Mouse (Mus musculus) olfactory bulb, adult 2 months (tissue): ENCODE results near the gene Olfr1181. TPM values are rescaled to one million over a fixed set of nuclear protein-coding genes. Genes with fewer than 3 reads are reported as not detected.
"Not testable (repeated sequence)": the region's sequence is repeated elsewhere in the genome, so short reads cannot be mapped to it uniquely, and the experiment has no call there.

Experiments
- H3K27ac ChIP-seq: fragments of 200-500 bp; 2 replicates; pipeline ENCODE4 v1.5.1; 2012; ENCODE audit warnings: low read depth, low read length; ENCODE audit not compliant: insufficient read depth
- H3K4me1 ChIP-seq: fragments of 200-500 bp; 2 replicates; pipeline ENCODE4 v1.6.1; 2012; ENCODE audit warnings: low read length; ENCODE audit not compliant: control insufficient read depth, insufficient read depth
- H3K4me3 ChIP-seq: fragments of 200-500 bp; 2 replicates; pipeline ENCODE4 v1.5.1; 2012; ENCODE audit warnings: mild to moderate bottlenecking, low read depth, low read length, moderate library complexity; ENCODE audit not compliant: insufficient read depth
- CTCF ChIP-seq: fragments of 200-500 bp; IDR thresholded peaks from 2 replicates; pipeline ENCODE4 v1.5.1; 2012; ENCODE audit warnings: low read depth, mild to moderate bottlenecking, low read length, moderate library complexity; ENCODE audit not compliant: insufficient read depth
- POLR2A ChIP-seq: fragments of 200-500 bp; IDR thresholded peaks from 2 replicates; pipeline ENCODE4 v1.6.1; 2012; ENCODE audit warnings: mild to moderate bottlenecking, low read depth, low read length, moderate library complexity; ENCODE audit not compliant: insufficient read depth
- WGBS: fragments of 180-500 bp; shearing (Covaris S2); methylation state at CpG from one replicate; pipeline ENCODE4 v1.1.7; 2018; 5-methylcytosine and 5-hydroxymethylcytosine counted together
- polyA plus RNA-seq: library from polyadenylated mRNA; stranded (reverse); fragments of >200 nt; gene quantifications from 2 replicates; pipeline ENCODE4 v1.2.4, GENCODE M21; 2012; ENCODE audit warnings: low replicate concordance; ENCODE audit not compliant: missing spikeins, insufficient read depth, insufficient read length

Olfr1181 gene
- polyA plus RNA-seq, result not detected in 2 replicates

DNA sequence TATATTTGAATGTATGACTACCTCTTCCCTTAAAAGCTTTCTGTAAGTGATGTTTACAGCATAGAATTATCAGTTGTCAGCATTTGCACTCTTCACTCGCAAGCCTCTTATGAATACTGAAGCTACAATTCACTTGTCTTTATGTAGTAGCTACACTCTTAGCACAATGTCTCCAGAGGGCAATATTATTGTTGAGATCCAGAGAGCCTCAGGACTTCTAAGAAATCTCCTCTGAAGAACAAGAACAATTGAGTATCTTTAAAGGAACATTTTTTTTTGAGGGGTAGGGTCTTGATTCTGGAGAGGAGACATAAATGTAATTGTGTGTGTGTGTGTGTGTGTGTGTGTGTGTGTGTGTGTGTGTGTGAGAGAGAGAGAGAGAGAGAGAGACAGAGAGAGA lies at the start of gene Olfr1181:
Gene Olfr1181, minus strand, starts transcription at position 101 of the 400 bp plus-strand sequence.
- Histone ChIP-seq H3K4me1 (no peaks in the 10 kb centered on the region), H3K27ac (no peak within 1 kb of the TSS), H3K4me3 (no peak within 1 kb of the TSS)
- TF ChIP-seq CTCF, result no peak
- TF ChIP-seq POLR2A, result no peak
- 85% methylated on average over 1 of the region's 1 CpGs for WGBS

DNA sequence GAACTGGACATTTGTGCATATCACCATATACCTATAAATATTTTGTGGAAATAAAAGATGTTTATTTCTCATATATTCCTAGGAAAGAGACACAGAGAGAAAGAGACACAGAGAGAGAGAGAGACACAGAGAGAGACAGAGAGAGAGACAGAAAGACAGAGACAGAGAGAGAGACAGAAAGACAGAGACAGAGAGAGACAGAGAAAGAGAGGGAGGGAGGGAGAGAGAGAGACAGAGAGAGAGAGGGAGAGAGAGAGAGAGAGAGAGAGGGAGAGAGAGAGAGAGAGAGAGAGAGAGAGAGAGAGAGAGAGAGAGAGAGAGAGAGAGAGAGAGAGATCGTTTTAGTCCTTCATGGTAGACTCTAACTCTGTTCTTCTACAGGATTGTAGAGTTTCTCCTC lies 28.6 kb upstream of the Olfr1181 start, which contains the start of gene Olfr1183:
Gene Olfr1183, plus strand, starts transcription at position 301 of the 400 bp plus-strand sequence.
- not testable (repeated sequence) for H3K4me1 ChIP-seq, H3K4me3 ChIP-seq, H3K27ac ChIP-seq
- 54% methylated on average over 1 of the region's 1 CpGs for WGBS

- Histone ChIP-seq H3K27ac (no peak within 1 kb of the TSS), H3K4me1 (no peaks in the 10 kb centered on the region), H3K4me3 (no peak within 1 kb of the TSS)
- 93% methylated on average over 1 of the region's 1 CpGs for WGBS
- TF ChIP-seq CTCF (no peak), POLR2A (no peak)
Measured at GRCm38 (mm10) chr2:88449031-88449430, 23.1 kb upstream of the Olfr1181 start, which contains the start of gene Gm13757. Gm13757 (minus strand) TSS chr2:88449131.

DNA sequence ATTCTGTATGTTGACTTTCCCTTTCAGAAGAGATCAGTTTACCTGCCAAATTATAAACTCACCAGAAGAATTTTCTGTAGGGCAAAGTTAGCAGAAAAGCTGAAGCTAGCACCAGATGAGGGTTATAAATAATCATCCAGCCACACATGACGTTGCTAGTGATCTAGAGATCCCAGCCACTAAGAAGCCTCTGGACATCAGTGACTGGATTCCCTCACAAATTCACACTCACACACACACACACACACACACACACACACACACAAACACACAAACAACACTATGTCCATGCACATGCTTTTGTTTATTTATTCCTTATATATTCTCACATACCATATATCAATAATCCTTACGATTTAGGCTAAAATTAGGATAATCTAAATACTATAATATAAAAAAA lies 6.9 kb downstream of the Olfr1181 start, which contains the start of gene Olfr1180:
Gene Olfr1180, minus strand, starts transcription at position 101 of the 400 bp plus-strand sequence.
- Histone ChIP-seq H3K4me1 (no peaks in the 10 kb centered on the region), H3K4me3 (no peak within 1 kb of the TSS), H3K27ac (no peak within 1 kb of the TSS)
- WGBS, result 78% methylated on average over 2 of the region's 2 CpGs
- no peak for TF ChIP-seq POLR2A
- TF ChIP-seq CTCF, result no peak

GRCm38 (mm10) chr2:88406353-88406752 lies 19.6 kb downstream of the Olfr1181 start, which contains the start of gene Olfr1179:
Olfr1179 (minus strand) TSS chr2:88406453.
- TF ChIP-seq CTCF (no peak), POLR2A (no peak)
- Histone ChIP-seq H3K4me3 (no peak within 1 kb of the TSS), H3K27ac (no peak within 1 kb of the TSS), H3K4me1 (no peaks in the 10 kb centered on the region)
- WGBS, result 86% methylated on average over 3 of the region's 3 CpGs

DNA sequence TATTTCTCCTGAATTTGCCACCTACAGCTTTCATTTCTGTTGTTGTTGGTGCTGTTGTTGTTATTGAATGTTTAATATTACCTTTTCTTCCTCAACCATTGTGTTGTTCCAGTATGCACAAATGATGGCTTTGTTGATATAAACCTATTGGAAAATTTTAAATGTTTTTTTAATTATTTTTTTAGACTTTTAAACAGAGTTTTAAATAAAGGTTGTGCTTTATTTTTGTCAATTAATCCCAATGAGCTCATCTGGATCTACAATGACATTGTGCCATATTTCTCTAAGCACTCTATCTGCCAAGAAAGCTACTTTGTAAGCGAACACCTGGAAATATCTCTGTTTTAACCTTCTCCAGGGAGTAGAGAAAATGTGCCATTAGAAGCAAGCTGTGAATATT lies 39.2 kb downstream of the Olfr1181 start, which contains the start of gene Olfr1178:
Gene Olfr1178, plus strand, starts transcription at position 301 of the 400 bp plus-strand sequence.
- TF ChIP-seq POLR2A (no peak), CTCF (no peak)
- Histone ChIP-seq H3K4me1 (no peaks in the 10 kb centered on the region), H3K4me3 (no peak within 1 kb of the TSS), H3K27ac (no peak within 1 kb of the TSS)
- 93% methylated on average over 1 of the region's 1 CpGs for WGBS

Other genes starting within 250 kb of the Olfr1181 start
- gene Olfr1168, start 244.3 kb downstream of the Olfr1181 start, polyA plus RNA-seq, result not detected in 2 replicates
- not detected in 2 replicates for gene Olfr1170, start 197.8 kb downstream of the Olfr1181 start, polyA plus RNA-seq
- gene Olfr1173, start 146.3 kb downstream of the Olfr1181 start, polyA plus RNA-seq, result not detected in 2 replicates
- gene Olfr1174-ps, start 111.0 kb downstream of the Olfr1181 start, polyA plus RNA-seq, result not detected in 2 replicates
- not detected in 2 replicates for gene Olfr1175-ps, start 99.0 kb downstream of the Olfr1181 start, polyA plus RNA-seq
- not detected in 2 replicates for gene Olfr1176, start 89.5 kb downstream of the Olfr1181 start, polyA plus RNA-seq
- not detected in 2 replicates for gene Olfr1177-ps, start 79.7 kb downstream of the Olfr1181 start, polyA plus RNA-seq
- gene Olfr1178, start 39.1 kb downstream of the Olfr1181 start, polyA plus RNA-seq, result not detected in 2 replicates
- gene Olfr1179, start 19.7 kb downstream of the Olfr1181 start, polyA plus RNA-seq, result not detected in 2 replicates
- not detected in 2 replicates for gene Olfr1180, start 7.0 kb downstream of the Olfr1181 start, polyA plus RNA-seq
- gene Gm13757, start 23.0 kb upstream of the Olfr1181 start, polyA plus RNA-seq, result not detected in 2 replicates
- gene Olfr1183, start 28.7 kb upstream of the Olfr1181 start, polyA plus RNA-seq, result not detected in 2 replicates
- gene Olfr1184, start 57.4 kb upstream of the Olfr1181 start, polyA plus RNA-seq, result not detected in 2 replicates
- gene Olfr1185-ps1, start 67.1 kb upstream of the Olfr1181 start, polyA plus RNA-seq, result not detected in 2 replicates
- gene Olfr1186, start 92.4 kb upstream of the Olfr1181 start, polyA plus RNA-seq, result not detected in 2 replicates
- gene Olfr1188, start 130.8 kb upstream of the Olfr1181 start, polyA plus RNA-seq, result not detected in 2 replicates
- not detected in 2 replicates for gene Olfr1189, start 160.3 kb upstream of the Olfr1181 start, polyA plus RNA-seq
- gene Olfr1191-ps1, start 214.4 kb upstream of the Olfr1181 start, polyA plus RNA-seq, result not detected in 2 replicates
- 63.7 TPM in 1 of 2 replicates, not detected in the other for gene Olfr1192-ps1, start 222.3 kb upstream of the Olfr1181 start, polyA plus RNA-seq
- gene Olfr1193, start 249.5 kb upstream of the Olfr1181 start, polyA plus RNA-seq, result not detected in 2 replicates